Mouse (Mus musculus) intestine, embryonic 14.5 days (tissue): ENCODE measurements at regions not wholly inside any gene's neighbourhood (a gene's known extent, or its start where the extent isn't known, plus 50 kb on each side); places are given as distances from the start of the nearest gene placed in this dataset.

Source experiments
- ATAC-seq: fragments of 200-750 bp; cut with Nextera tagmentation; replicated peaks from 2 replicates; pipeline ENCODE4 v1.8.0; 2017; ENCODE audit warnings: low read depth, moderate number of reproducible peaks, moderate TSS enrichment, moderate library complexity; ENCODE audit not compliant: low FRiP score, low TSS enrichment
- DNase-seq: peaks from one replicate; pipeline ENCODE4 v3.0.0-alpha.2; 2018; ENCODE audit warnings: low spot score
- H3K27ac ChIP-seq: fragments of 300-500 bp; sonication (generic); 2 replicates; pipeline ENCODE4 v1.5.1; 2014; ENCODE audit warnings: low read depth, mild to moderate bottlenecking, control low read depth
- H3K27me3 ChIP-seq: fragments of 300-500 bp; sonication (generic); replicated peaks from 2 replicates; pipeline ENCODE4 v1.6.1; 2014; ENCODE audit warnings: low read length, control low read depth; ENCODE audit not compliant: control insufficient read depth, insufficient read depth
- H3K36me3 ChIP-seq: fragments of 300-500 bp; sonication (generic); 2 replicates; pipeline ENCODE4 v1.6.1; 2014; ENCODE audit warnings: low read length, control low read depth; ENCODE audit not compliant: control insufficient read depth, insufficient read depth
- H3K4me1 ChIP-seq: fragments of 300-500 bp; sonication (generic); replicated peaks from 2 replicates; pipeline ENCODE4 v1.6.1; 2014; ENCODE audit warnings: low read length, control low read depth, mixed read lengths; ENCODE audit not compliant: control insufficient read depth, insufficient read depth
- H3K4me2 ChIP-seq: fragments of 300-500 bp; sonication (generic); 2 replicates; pipeline ENCODE4 v1.6.1; 2014; ENCODE audit warnings: low read length
- H3K4me3 ChIP-seq: fragments of 300-500 bp; sonication (generic); 2 replicates; pipeline ENCODE4 v1.5.1; 2014; ENCODE audit warnings: low read depth, low read length, control low read depth, mixed read lengths
- H3K9ac ChIP-seq: fragments of 300-500 bp; sonication (generic); 2 replicates; pipeline ENCODE4 v1.6.1; 2014; ENCODE audit warnings: mild to moderate bottlenecking, low read length
- H3K9me3 ChIP-seq: fragments of 300-500 bp; sonication (generic); 2 replicates; pipeline ENCODE4 v1.6.1; 2016; ENCODE audit warnings: low read length, control low read depth; ENCODE audit not compliant: control insufficient read depth
- WGBS: fragments of 180-500 bp; shearing (Covaris S2); extraction: QIAGEN DNeasy Blood & Tissue Kit; methylation state at CpG from one replicate; pipeline ENCODE4 v1.1.7; 2014; 5-methylcytosine and 5-hydroxymethylcytosine counted together

DNA sequence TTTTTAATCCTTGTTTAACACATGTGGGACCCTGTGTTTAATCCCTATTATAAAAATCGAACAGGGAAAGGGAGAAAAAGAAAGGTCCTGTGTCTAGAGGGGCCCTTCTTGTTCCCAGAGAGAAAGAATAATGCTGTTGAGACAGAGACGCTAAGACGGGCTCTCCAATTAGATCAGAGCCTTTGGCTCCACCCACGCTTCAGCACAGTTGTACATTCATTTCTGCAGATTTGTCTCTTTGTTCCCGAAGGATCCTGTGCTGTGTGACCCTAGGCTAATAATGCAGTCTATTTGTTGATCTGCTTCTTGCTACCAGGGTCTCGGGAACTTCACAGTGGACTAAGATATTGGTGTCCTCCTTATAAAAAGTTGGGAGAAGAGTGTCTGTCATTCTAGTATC lies 92.0 kb downstream of the Cdc5l start:
- Histone ChIP-seq H3K4me2 (no peak overlapping the region), H3K4me1 (no peaks in the 10 kb centered on the region), H3K4me3 (no peak overlapping the region), H3K27me3 (peaks cover 3% of the 10 kb centered on the region; the same call in 1 of the 2 replicates), H3K9me3 (peaks cover 11% of the 10 kb centered on the region; the same call in 1 of the 2 replicates), H3K27ac (no peak overlapping the region), H3K9ac (no peak overlapping the region), H3K36me3 (no peaks in the 10 kb centered on the region)
- DNase-seq, result no peak
- WGBS, result 72% methylated on average over 6 of the region's 6 CpGs
- no peak for ATAC-seq

DNA sequence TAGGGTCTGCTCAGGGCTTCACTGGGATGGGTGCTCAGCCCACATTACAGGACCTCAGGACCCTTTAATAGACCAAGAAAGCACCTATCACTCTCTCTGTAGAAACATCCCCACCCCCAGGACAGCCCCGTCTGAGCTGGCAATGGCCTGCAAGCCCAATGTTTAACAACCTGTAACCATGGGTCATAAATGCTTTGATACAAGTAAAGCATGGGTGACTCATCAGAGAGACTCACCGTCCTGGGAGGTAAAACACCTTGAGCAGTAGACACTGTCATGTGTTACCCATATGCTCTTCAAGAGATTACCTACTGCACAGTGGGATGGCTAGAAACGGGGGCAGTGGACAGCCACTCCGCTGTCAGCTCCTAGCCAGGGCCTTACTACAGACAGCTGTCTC lies 92.7 kb downstream of the Cdc5l start:
- ATAC-seq, result peak; percentile 47; the same call in 1 of the 2 replicates
- WGBS, result 72% methylated on average over 4 of the region's 4 CpGs

DNA sequence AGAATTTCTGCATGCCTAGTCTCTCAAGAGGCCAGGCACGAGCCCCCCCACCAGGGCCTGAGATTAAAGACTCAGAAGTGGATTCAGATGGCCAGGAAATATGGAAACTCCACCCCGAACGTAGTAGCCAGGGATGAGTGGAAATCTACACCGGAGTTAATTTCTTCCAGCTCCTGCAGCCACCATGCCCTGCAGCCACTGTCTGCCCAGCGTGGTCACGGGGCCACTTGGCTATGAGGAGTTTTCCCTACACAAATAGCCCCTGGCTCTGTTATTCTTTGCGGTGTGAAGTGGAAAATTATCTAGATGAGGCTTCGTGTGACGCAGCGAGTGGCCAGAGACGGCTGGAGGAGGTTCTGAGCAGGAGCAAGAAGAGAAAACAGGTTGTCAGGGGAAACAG lies 94.3 kb downstream of the Cdc5l start:
- no peak for DNase-seq

More for the DNA sequence above, 92.7 kb downstream of the Cdc5l start:
- Histone ChIP-seq H3K4me3 (no peak overlapping the region), H3K27ac (no peak overlapping the region), H3K9ac (no peak overlapping the region), H3K4me1 (no peaks in the 10 kb centered on the region), H3K27me3 (peaks cover 5% of the 10 kb centered on the region; the same call in 1 of the 2 replicates), H3K4me2 (no peak overlapping the region), H3K36me3 (no peaks in the 10 kb centered on the region), H3K9me3 (peaks cover 11% of the 10 kb centered on the region; the same call in 1 of the 2 replicates)
- DNase-seq, result no peak

DNA sequence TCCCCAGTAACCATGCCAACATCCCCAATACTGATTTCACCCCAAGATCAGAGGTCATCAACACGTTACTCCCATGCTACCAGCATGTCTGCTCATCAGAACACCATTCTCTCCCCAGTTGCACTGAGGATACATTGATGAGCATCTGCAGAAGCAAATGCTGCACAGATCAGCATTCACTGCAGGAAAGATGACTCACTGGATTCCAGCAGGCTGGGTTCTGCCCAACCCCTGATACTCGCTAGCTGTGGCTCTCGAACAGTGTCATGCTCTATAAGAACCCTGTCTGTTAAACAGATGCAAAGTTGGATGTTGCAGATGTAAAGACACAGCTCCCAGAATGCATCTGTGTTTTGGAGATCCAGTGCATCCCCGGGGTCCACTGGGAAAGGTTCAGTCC lies 95.5 kb downstream of the Cdc5l start:
- Histone ChIP-seq H3K27me3 (peaks cover 5% of the 10 kb centered on the region; the same call in 1 of the 2 replicates), H3K4me2 (no peak overlapping the region), H3K9ac (no peak overlapping the region), H3K9me3 (no peaks in the 10 kb centered on the region), H3K27ac (no peak overlapping the region), H3K36me3 (no peaks in the 10 kb centered on the region), H3K4me1 (no peaks in the 10 kb centered on the region), H3K4me3 (no peak overlapping the region)
- DNase-seq, result no peak
- WGBS, result 80% methylated on average over 4 of the region's 4 CpGs
- ATAC-seq, result no peak

More for the DNA sequence above, 94.3 kb downstream of the Cdc5l start:
- H3K9me3 ChIP-seq, result peaks cover 8% of the 10 kb centered on the region; the same call in 1 of the 2 replicates
- no peak overlapping the region for H3K9ac ChIP-seq
- H3K27me3 ChIP-seq, result peaks cover 5% of the 10 kb centered on the region; the same call in 1 of the 2 replicates
- H3K4me3 ChIP-seq, result no peak overlapping the region
- ATAC-seq, result no peak
- H3K4me2 ChIP-seq, result no peak overlapping the region
- 79% methylated on average over 11 of the region's 11 CpGs for WGBS
- no peak overlapping the region for H3K27ac ChIP-seq
- H3K36me3 ChIP-seq, result no peaks in the 10 kb centered on the region
- H3K4me1 ChIP-seq, result no peaks in the 10 kb centered on the region

DNA sequence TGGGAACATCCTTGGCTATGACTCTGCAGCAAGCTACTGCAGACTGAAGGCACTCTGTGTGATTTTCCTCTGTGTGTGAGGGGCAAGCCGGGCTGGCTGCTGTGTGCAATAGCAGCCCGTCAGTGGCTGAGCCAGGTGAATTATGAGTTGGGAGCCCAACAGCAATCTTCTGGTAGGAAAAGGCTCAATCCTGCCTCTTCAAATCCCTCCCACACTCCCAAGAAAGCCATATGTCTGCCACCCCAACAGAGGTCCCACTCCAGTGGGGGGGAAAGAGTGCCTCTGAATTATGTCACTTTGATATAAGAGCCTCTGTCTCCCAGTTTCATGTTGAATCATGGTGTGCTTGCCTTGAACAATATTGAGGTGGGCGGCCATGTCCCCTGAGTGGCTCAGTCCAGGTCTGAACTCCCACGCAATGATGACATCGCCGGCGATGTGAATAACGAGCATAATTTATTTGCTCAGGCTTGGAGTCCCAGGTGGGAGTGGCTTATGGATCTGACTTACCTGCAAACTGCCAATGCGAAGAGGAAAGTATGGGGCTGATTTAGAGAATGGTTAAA lies 97.9 kb downstream of the Cdc5l start:
- DNase-seq (no peak), ATAC-seq (no peak)
- Histone ChIP-seq H3K27ac (no peak overlapping the region), H3K36me3 (no peaks in the 10 kb centered on the region), H3K27me3 (peaks cover 5% of the 10 kb centered on the region; the same call in 1 of the 2 replicates), H3K4me2 (no peak overlapping the region), H3K9me3 (no peaks in the 10 kb centered on the region), H3K4me3 (no peak overlapping the region), H3K9ac (no peak overlapping the region), H3K4me1 (no peaks in the 10 kb centered on the region)
- 76% methylated on average over 9 of the region's 9 CpGs for WGBS

DNA sequence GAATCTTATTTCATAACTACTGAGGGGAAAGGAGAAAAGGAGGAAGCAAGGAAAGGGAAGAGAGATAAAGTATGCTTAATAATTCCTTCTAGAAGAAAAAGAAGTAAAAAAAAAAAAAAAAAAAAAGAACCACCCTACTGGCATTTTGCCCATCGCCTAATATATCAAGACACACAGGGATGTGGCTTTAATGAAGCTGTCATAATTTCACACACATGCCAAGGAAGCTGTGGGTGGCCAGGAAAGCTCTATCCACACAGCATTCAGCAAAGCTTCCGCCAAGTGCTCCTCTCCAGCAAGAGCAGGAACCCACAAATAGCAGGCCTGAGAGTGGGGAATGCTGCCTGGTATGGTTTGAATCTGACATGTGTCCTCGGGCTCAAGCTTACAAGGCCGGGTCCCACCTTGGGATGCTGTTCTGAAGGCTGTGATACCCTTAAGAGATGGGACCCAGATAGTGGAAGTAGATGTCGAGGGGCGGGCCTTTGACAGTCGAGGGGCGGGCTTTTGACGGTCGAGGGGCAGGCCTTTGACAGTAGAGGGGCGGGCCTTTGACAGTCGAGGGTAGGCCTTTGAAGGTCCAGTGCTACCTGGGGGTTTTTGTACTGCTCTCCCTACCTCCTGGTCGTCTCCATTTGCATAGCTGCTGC lies 98.7 kb downstream of the Cdc5l start:
- no peak overlapping the region for H3K4me2 ChIP-seq
- no peak overlapping the region for H3K4me3 ChIP-seq
- 70% methylated on average over 13 of the region's 13 CpGs for WGBS
- peaks cover 8% of the 10 kb centered on the region; the same call in 1 of the 2 replicates for H3K27me3 ChIP-seq
- no peak; the same call in 1 of the 2 replicates for ATAC-seq
- no peak for DNase-seq
- H3K27ac ChIP-seq, result no peak overlapping the region
- no peaks in the 10 kb centered on the region for H3K36me3 ChIP-seq
- no peaks in the 10 kb centered on the region for H3K9me3 ChIP-seq
- H3K9ac ChIP-seq, result no peak overlapping the region
- no peaks in the 10 kb centered on the region for H3K4me1 ChIP-seq

DNA sequence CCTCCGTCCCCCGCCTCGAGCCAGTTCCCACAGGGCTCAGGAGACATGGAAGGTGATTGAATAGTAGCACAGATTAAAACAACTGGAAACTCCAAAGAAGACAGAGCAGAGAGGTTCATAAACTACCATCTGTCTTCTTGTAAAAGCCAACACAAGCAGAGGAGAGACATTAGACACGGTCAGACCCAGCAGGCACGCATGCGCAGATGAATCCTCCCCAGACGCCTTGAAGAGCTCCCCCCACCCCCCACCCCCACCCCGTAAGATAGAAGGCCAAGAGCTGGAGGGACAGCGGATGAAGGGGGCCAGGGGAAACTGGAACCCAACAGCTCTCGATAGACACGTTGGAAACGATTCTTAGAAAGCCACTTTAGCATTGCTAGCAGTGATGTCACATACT lies 101.2 kb downstream of the Cdc5l start:
- Histone ChIP-seq H3K4me1 (no peaks in the 10 kb centered on the region), H3K9ac (no peak overlapping the region), H3K27me3 (peaks cover 12% of the 10 kb centered on the region; the same call in 1 of the 2 replicates), H3K36me3 (no peaks in the 10 kb centered on the region), H3K27ac (no peak overlapping the region), H3K4me2 (no peak overlapping the region), H3K9me3 (no peaks in the 10 kb centered on the region), H3K4me3 (no peak overlapping the region)
- no peak for DNase-seq
- 67% methylated on average over 12 of the region's 12 CpGs for WGBS
- ATAC-seq, result no peak

DNA sequence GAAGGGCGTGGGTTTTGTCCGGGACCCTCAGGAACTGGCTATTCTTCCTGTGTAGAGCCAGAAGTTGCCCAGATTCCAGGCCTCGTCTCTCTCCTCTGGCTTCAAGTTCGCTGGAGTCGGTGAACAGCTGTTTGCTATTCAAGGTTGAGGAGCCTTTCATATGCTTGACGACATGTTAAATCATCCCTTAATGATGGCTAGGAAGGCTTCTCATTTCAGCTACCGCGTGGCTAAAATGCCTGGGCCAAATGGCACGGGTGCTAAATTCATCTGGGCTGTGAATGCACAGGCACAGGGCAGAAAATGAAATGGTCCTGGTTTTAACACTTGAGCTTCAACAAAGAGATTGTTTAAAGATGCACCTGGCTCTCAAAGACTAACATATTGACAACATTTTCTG lies 104.3 kb downstream of the Cdc5l start:
- Histone ChIP-seq H3K4me3 (no peak overlapping the region), H3K27me3 (peaks cover 24% of the 10 kb centered on the region), H3K4me2 (no peak overlapping the region), H3K9ac (no peak overlapping the region), H3K4me1 (no peaks in the 10 kb centered on the region), H3K9me3 (no peaks in the 10 kb centered on the region), H3K27ac (no peak overlapping the region), H3K36me3 (no peaks in the 10 kb centered on the region)
- ATAC-seq (no peak), DNase-seq (no peak)
- 61% methylated on average over 9 of the region's 9 CpGs for WGBS

DNA sequence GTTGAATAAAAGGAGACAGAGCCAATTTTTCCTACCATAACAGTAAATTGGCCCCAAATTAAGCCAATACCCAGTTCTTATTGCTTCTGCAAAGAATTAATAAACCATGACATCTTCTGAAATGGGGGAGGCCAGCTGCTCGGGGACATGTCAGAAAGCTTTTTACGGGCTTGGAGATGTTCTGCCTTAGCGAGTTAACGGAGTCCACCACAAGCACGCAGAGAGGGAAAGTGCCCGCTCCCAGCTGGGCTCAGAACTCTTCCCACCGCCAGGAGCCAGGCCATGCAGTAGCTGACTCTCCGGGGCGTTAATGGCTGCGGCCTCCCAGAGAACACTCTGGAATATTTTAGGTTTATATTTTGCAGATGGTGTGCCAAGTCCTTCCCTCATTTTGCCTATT lies 106.8 kb downstream of the Cdc5l start:
- no peak overlapping the region for H3K4me2 ChIP-seq
- no peak overlapping the region for H3K27ac ChIP-seq
- H3K27me3 ChIP-seq, result peaks cover 33% of the 10 kb centered on the region
- WGBS, result 73% methylated on average over 10 of the region's 10 CpGs
- H3K9me3 ChIP-seq, result no peaks in the 10 kb centered on the region
- H3K4me3 ChIP-seq, result no peak overlapping the region
- ATAC-seq (no peak), DNase-seq (no peak)
- no peak overlapping the region for H3K9ac ChIP-seq
- H3K36me3 ChIP-seq, result no peaks in the 10 kb centered on the region
- H3K4me1 ChIP-seq, result no peaks in the 10 kb centered on the region
